Mouse (Mus musculus): ENCODE results near the gene Gm11111. TPM values are rescaled to one million over a fixed set of nuclear protein-coding genes. Genes with fewer than 3 reads are reported as not detected.

Gene Gm11111
- polyA plus RNA-seq, 1 experiment from 2014 or later, result not detected

- Histone ChIP-seq H3K4me3 (no peak overlapping the region), H3K36me3 (no peaks in the 10 kb centered on the region), H3K4me1 (replicated peaks) (no peaks in the 10 kb centered on the region), H3K27me3 (no peaks in the 10 kb centered on the region), H3K27ac (no peak overlapping the region), H3K9ac (no peak overlapping the region), H3K4me2 (no peak overlapping the region), H3K9me3 (replicated peaks) (no peaks in the 10 kb centered on the region)
- 69% methylated on average over 3 of the region's 3 CpGs for WGBS
- ATAC-seq (replicated peaks; ENCODE audit: insufficient number of reproducible peaks, insufficient read depth, low FRiP score, low read depth), result no peak
These were observed 29.6 kb downstream of the Gm11111 start for GRCm38 (mm10) chr5:98582051-98582450.

DNA sequence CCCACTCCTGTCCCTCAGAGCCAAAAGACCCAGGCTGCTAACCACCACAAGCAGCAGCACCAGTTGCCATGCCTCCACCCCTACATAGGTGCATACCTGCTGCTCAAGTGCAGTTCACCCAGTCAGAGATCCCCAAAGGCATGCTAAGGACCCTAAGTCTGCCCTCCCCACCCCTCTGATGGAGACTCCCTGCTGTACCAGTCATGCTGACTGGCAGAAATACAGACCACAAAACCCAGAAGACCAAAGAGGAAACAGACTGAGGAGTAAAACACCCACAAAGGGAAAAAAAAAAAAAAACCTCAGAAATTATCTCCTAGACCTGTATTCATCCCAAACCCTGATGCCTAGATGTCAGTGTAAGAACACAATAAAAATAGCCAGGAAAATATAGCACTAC is 33.4 kb downstream of the Gm11111 start:
- Histone ChIP-seq H3K4me1 (replicated peaks) (no peaks in the 10 kb centered on the region), H3K9ac (no peak overlapping the region), H3K9me3 (replicated peaks) (no peaks in the 10 kb centered on the region), H3K4me3 (no peak overlapping the region), H3K27ac (no peak overlapping the region), H3K4me2 (no peak overlapping the region), H3K27me3 (no peaks in the 10 kb centered on the region), H3K36me3 (no peaks in the 10 kb centered on the region)
- ATAC-seq (replicated peaks; ENCODE audit: insufficient number of reproducible peaks, insufficient read depth, low FRiP score, low read depth), result no peak

Other genes with a start within 250 kb of the Gm11111 start
- gene Cfap299, start 223.4 kb upstream of the Gm11111 start, polyA plus RNA-seq (2015; fragmentation: Nextera tagmentation; extraction: Ambion mirVana), result 0.22 TPM in 1 of 2 replicates, not detected in the other

Measured in heart, embryonic 15.5 days (tissue).